Mouse (Mus musculus): ENCODE results near the gene Ly6g5c.

DNA sequence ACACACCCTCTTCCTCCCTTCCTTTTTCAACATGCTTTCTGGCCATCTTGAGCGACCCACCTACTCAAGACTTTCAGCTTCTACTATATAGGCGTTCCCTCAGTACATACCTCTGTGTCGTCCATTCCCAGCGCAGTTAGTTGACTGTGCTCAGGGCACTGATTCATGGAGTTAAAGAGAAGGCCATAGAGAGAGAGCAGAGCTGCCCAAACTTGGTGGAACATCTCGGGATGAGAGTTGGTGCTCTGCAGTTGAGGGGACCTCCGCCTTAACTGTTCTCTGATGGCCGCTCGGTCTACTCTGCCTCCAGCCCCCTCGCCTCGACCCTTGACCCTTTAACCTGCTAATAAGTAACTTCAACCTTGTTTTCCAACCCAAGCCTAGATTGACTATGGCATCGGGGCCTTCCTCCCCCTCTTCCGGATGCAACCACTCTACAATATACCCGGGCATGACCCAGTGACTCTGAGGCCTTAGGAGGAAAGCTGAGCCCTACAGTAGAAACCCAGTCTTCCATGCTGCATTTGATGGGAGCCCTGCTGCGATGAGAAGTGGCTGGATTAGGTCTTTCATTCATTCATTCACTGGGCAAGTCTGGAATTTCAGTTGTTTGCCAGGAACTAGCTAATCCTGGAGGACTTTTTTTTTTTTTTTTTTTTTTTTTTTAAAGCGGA lies 23.6 kb downstream of the Ly6g5c start, which contains the start of gene Apom:
- TF ChIP-seq CTCF (IDR thresholded peaks at IDR 0.05) (no peak), POLR2A (IDR thresholded peaks at IDR 0.05; ENCODE audit: insufficient read depth, low read depth, low read length) (no peak), EP300 (IDR thresholded peaks at IDR 0.05; ENCODE audit: insufficient read depth, low read depth, low read length) (no peak)

Measured in heart, adult 2 months (tissue).